23 mouse cellular contexts compared by ENCODE assay signal in the genomic region with DNA sequence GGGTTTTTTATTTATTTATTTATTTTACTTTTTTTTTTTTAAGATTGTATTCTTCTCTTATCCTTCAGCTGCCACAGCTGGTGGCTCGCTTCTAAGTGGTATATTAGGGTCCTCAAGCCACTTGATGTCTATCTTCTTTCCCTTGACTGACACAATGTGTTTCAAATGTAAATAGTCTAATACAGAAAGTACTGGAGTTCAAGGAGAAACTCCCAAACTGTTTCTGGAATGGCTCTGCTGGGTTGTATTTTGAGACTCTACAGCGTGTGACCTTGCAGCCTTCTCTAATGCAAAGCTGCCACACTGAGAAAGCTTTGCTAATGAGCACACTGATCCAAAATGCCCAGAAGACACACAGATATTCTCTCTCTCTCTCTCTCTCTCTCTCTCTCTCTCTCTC.
A peak's percentile ranks its signal among the peaks of the same experiment; 100 is the strongest.
DNase-seq lines count a peak whose midpoint lies in the region; ATAC-seq lines count a peak whose summit lies in the region.
"Had no signal": no experiment of that assay in that cellular context is flagged by ENCODE, and none has a peak within 500 bp of the region (broad histone marks: within the 10 kb centered on the region; RNA-seq: fewer than 3 reads in every experiment).

No protein-coding gene starts in this region.

- H3K27me3 ChIP-seq in forebrain, embryonic 12.5 days, result no peaks in the 10 kb centered on the region
- H3K27me3 ChIP-seq in forebrain, embryonic 10.5 days (ENCODE audit: poor library complexity, severe bottlenecking), result no peaks in the 10 kb centered on the region
- H3K27me3 ChIP-seq in midbrain, embryonic 13.5 days, result no peaks in the 10 kb centered on the region
- H3K27me3 ChIP-seq in midbrain, embryonic 15.5 days (replicated peaks), result no peaks in the 10 kb centered on the region
- H3K27me3 ChIP-seq in forebrain, embryonic 15.5 days, result no peaks in the 10 kb centered on the region
- H3K27me3 ChIP-seq: embryonic facial prominence, embryonic 15.5 days; heart, embryonic 13.5 days; hindbrain, embryonic 15.5 days had no signal

- DNase-seq in forebrain, embryonic 10.5 days (ENCODE audit: extremely low spot score, low spot score), result no peak
- no peak for DNase-seq in lung, postnatal 4 days
- DNase-seq in lung, adult 18-20 months, result no peak
- DNase-seq: adrenal gland, adult 8-10 months; adrenal gland, postnatal 36 days; B cell, adult 2 months; cerebellum, adult 11 months; cerebellum, adult 8-10 months; cerebellum, postnatal 14 days; embryo, embryonic 11 days; gastrocnemius, adult 2 months; gastrocnemius, postnatal 25 days; heart, postnatal 36 days had no signal

- H3K4me1 ChIP-seq in forebrain, embryonic 12.5 days, result peaks cover 10% of the 10 kb centered on the region
- H3K4me1 ChIP-seq in forebrain, embryonic 10.5 days, result peaks cover 12% of the 10 kb centered on the region
- H3K4me1 ChIP-seq in midbrain, embryonic 13.5 days (replicated peaks), result peaks cover 14% of the 10 kb centered on the region
- peaks cover 10% of the 10 kb centered on the region for H3K4me1 ChIP-seq in midbrain, embryonic 15.5 days
- H3K4me1 ChIP-seq in forebrain, embryonic 15.5 days, result peaks cover 10% of the 10 kb centered on the region
- H3K4me1 ChIP-seq: embryonic facial prominence, embryonic 15.5 days had no signal

- no peaks in the 10 kb centered on the region for H3K9me3 ChIP-seq in forebrain, embryonic 12.5 days
- no peaks in the 10 kb centered on the region for H3K9me3 ChIP-seq in forebrain, embryonic 10.5 days
- no peaks in the 10 kb centered on the region for H3K9me3 ChIP-seq in midbrain, embryonic 13.5 days
- no peaks in the 10 kb centered on the region for H3K9me3 ChIP-seq in midbrain, embryonic 15.5 days
- H3K9me3 ChIP-seq in forebrain, embryonic 15.5 days, result no peaks in the 10 kb centered on the region
- H3K9me3 ChIP-seq: embryonic facial prominence, embryonic 15.5 days; heart, embryonic 13.5 days; hindbrain, embryonic 15.5 days had no signal

- H3K4me3 ChIP-seq in forebrain, embryonic 12.5 days (replicated peaks), result no peak overlapping the region
- no peak overlapping the region for H3K4me3 ChIP-seq in forebrain, embryonic 10.5 days
- H3K4me3 ChIP-seq in midbrain, embryonic 13.5 days (replicated peaks), result no peak overlapping the region
- H3K4me3 ChIP-seq in midbrain, embryonic 15.5 days, result no peak overlapping the region
- no peak overlapping the region for H3K4me3 ChIP-seq in forebrain, embryonic 15.5 days
- H3K4me3 ChIP-seq: embryonic facial prominence, embryonic 15.5 days; erythroblast, embryonic 14.5 days; gastrocnemius, adult 2 months; heart, embryonic 13.5 days; hindbrain, embryonic 15.5 days had no signal

- no peak overlapping the region for H3K4me2 ChIP-seq in forebrain, embryonic 12.5 days
- H3K4me2 ChIP-seq in midbrain, embryonic 13.5 days (replicated peaks), result no peak overlapping the region
- no peak overlapping the region for H3K4me2 ChIP-seq in midbrain, embryonic 15.5 days
- no peak overlapping the region for H3K4me2 ChIP-seq in forebrain, embryonic 15.5 days (replicated peaks)
- H3K4me2 ChIP-seq: embryonic facial prominence, embryonic 15.5 days; heart, embryonic 13.5 days; hindbrain, embryonic 15.5 days had no signal

- no peak overlapping the region for H3K27ac ChIP-seq in forebrain, embryonic 12.5 days
- H3K27ac ChIP-seq in forebrain, embryonic 10.5 days, result no peak overlapping the region
- no peak overlapping the region for H3K27ac ChIP-seq in midbrain, embryonic 13.5 days
- H3K27ac ChIP-seq in midbrain, embryonic 15.5 days, result no peak overlapping the region
- no peak overlapping the region for H3K27ac ChIP-seq in forebrain, embryonic 15.5 days (replicated peaks)
- H3K27ac ChIP-seq: embryonic facial prominence, embryonic 15.5 days; gastrocnemius, adult 2 months; heart, embryonic 13.5 days; hindbrain, embryonic 15.5 days had no signal

- no peak overlapping the region for H3K9ac ChIP-seq in forebrain, embryonic 12.5 days
- H3K9ac ChIP-seq in midbrain, embryonic 13.5 days (replicated peaks), result no peak overlapping the region
- no peak overlapping the region for H3K9ac ChIP-seq in midbrain, embryonic 15.5 days
- no peak overlapping the region for H3K9ac ChIP-seq in forebrain, embryonic 15.5 days (replicated peaks)
- H3K9ac ChIP-seq: embryonic facial prominence, embryonic 15.5 days; heart, embryonic 13.5 days; hindbrain, embryonic 15.5 days had no signal

- 48% methylated on average over 2 of the region's 2 CpGs for WGBS in forebrain, embryonic 12.5 days
- WGBS in forebrain, embryonic 10.5 days, result 74% methylated on average over 2 of the region's 2 CpGs
- 50% methylated on average over 2 of the region's 2 CpGs for WGBS in midbrain, embryonic 13.5 days
- 54% methylated on average over 2 of the region's 2 CpGs for WGBS in midbrain, embryonic 15.5 days
- 40% methylated on average over 2 of the region's 2 CpGs for WGBS in forebrain, embryonic 15.5 days

- no peaks in the 10 kb centered on the region for H3K36me3 ChIP-seq in forebrain, embryonic 12.5 days (replicated peaks)
- H3K36me3 ChIP-seq in forebrain, embryonic 10.5 days (replicated peaks), result no peaks in the 10 kb centered on the region
- H3K36me3 ChIP-seq in midbrain, embryonic 13.5 days, result no peaks in the 10 kb centered on the region
- no peaks in the 10 kb centered on the region for H3K36me3 ChIP-seq in midbrain, embryonic 15.5 days (replicated peaks)
- no peaks in the 10 kb centered on the region for H3K36me3 ChIP-seq in forebrain, embryonic 15.5 days
- H3K36me3 ChIP-seq: embryonic facial prominence, embryonic 15.5 days; heart, embryonic 13.5 days; hindbrain, embryonic 15.5 days had no signal

- ATAC-seq in forebrain, embryonic 12.5 days (ENCODE audit: low FRiP score), result peak; percentile 36; the same call in 1 of the 2 replicates
- 0 out of 2 replicates have a peak, but pooled peaks have one; percentile 27 for ATAC-seq in midbrain, embryonic 13.5 days
- ATAC-seq in midbrain, embryonic 15.5 days (replicated peaks), result no peak; the same call in 1 of the 2 replicates
- 0 out of 2 replicates have a peak, but pooled peaks have one; percentile 57 for ATAC-seq in forebrain, embryonic 15.5 days (replicated peaks)
- ATAC-seq: CD4-positive, CD25-positive, alpha-beta regulatory T cell, adult 4 months; intestine, postnatal 0 days had no signal
